Mouse (Mus musculus) C2C12 (cell line): ENCODE measurements around the gene Trp63. TPM values are rescaled to one million over a fixed set of nuclear protein-coding genes. Genes with fewer than 3 reads are reported as not detected.

Experiments
- H3K27me3 ChIP-seq: one replicate; pipeline ENCODE4 v1.6.1; 2011; ENCODE audit not compliant: control insufficient read depth, insufficient read depth, insufficient read length
- H3K36me3 ChIP-seq: one replicate; pipeline ENCODE4 v1.6.1; 2011; ENCODE audit not compliant: control insufficient read depth, insufficient read depth
- H3K4me3 ChIP-seq: one replicate; pipeline ENCODE4 v1.5.1; 2011; ENCODE audit warnings: mild to moderate bottlenecking, control low read depth; ENCODE audit not compliant: poor library complexity, insufficient read depth, severe bottlenecking
- H3K79me2 ChIP-seq: one replicate; pipeline ENCODE4 v1.6.1; 2011; ENCODE audit not compliant: control insufficient read depth, insufficient read depth
- H3K79me3 ChIP-seq: one replicate; pipeline ENCODE4 v1.6.1; 2011; ENCODE audit warnings: low read depth, control low read depth
- H3ac ChIP-seq: one replicate; pipeline ENCODE3; 2011; ENCODE audit warnings: low read depth; ENCODE audit not compliant: control insufficient read depth, insufficient read length
- CEBPB ChIP-seq: IDR thresholded peaks from one replicate; pipeline ENCODE4 v1.6.1; 2011; ENCODE audit warnings: low read depth, mild to moderate bottlenecking, control low read depth, moderate library complexity
- CTCF ChIP-seq: IDR thresholded peaks from one replicate; pipeline ENCODE4 v1.5.1; 2011; ENCODE audit not compliant: control insufficient read depth, insufficient read depth, insufficient read length
- FOSL1 ChIP-seq: IDR thresholded peaks from one replicate; pipeline ENCODE4 v1.8.0; 2011; ENCODE audit warnings: mild to moderate bottlenecking, low read length; ENCODE audit not compliant: poor library complexity, insufficient read depth, severe bottlenecking
- MAX ChIP-seq: IDR thresholded peaks from one replicate; pipeline ENCODE4 v1.6.1; 2011; ENCODE audit warnings: mild to moderate bottlenecking, control low read depth
- MYOD1 ChIP-seq: IDR thresholded peaks from one replicate; pipeline ENCODE4 v1.6.1; 2011; ENCODE audit warnings: low read depth; ENCODE audit not compliant: control insufficient read depth, insufficient read length
- MYOG ChIP-seq: IDR thresholded peaks from one replicate; pipeline ENCODE4 v1.6.1; 2011; ENCODE audit not compliant: control insufficient read depth, insufficient read length; ENCODE audit errors: extremely low read depth
- USF1 ChIP-seq: IDR thresholded peaks from one replicate; pipeline ENCODE4 v1.6.1; 2011; ENCODE audit warnings: low read depth, mild to moderate bottlenecking, control low read depth, moderate library complexity
- polyA plus RNA-seq: library from polyadenylated mRNA; unstranded; fragments of >200 nt; fragmentation: generic; extraction: Trizol; gene quantifications from one replicate; pipeline ENCODE4 v1.2.1, GENCODE M21; 2012; ENCODE audit warnings: missing spikeins

Trp63 gene
- polyA plus RNA-seq, 1 experiment = not detected

DNA sequence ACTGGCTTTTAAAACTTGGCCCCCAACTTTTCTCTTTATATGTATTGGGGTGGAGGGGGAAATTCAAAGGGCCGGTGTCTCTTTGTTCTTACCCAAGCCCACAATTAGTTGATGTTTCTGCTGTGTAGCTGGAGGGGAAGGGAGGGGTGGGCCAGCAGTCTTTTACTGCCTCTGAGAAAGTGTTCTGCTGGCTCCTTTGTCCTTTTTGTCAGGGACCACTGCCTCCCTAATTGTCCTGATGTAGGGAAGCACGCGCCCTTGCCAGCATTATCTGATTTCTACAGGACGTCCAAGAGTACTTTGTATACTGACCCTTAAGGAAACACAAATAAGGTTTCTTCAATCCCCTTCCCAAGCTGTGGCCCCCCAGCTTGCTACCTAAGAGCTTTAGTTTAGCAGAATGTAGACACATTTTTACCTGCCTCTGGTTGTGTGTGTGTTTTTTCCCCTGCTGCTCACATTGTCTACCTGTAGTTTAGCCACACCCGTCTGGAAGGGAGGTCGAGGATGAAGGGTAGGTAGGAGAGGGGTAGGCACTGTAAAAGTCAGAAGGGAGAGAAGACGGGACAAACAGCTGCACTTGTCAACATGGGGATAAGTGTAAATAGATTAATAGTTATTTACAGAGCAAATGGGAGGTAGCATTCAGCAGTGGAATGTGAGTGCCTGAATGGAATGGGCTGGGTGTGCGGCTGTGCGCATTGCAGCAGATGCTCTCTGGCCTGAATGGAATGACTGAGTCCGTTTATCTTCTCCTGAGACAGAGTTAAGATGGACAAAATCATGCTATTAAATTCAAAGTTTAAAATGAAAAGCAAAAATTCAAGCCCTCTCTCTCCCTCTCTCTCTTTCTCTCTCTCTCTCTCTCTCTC, 134.4 kb downstream of the Trp63 start:
- no peaks in the 10 kb centered on the region for H3K79me3 ChIP-seq
- no peak overlapping the region for H3ac ChIP-seq
- TF ChIP-seq FOSL1 (no peak), MAX (no peak), USF1 (no peak), CTCF (no peak), MYOD1 (no peak), MYOG (no peak), CEBPB (no peak)
- H3K4me3 ChIP-seq = no peak overlapping the region
- no peaks in the 10 kb centered on the region for H3K27me3 ChIP-seq
- no peaks in the 10 kb centered on the region for H3K79me2 ChIP-seq
- H3K36me3 ChIP-seq = no peaks in the 10 kb centered on the region

DNA sequence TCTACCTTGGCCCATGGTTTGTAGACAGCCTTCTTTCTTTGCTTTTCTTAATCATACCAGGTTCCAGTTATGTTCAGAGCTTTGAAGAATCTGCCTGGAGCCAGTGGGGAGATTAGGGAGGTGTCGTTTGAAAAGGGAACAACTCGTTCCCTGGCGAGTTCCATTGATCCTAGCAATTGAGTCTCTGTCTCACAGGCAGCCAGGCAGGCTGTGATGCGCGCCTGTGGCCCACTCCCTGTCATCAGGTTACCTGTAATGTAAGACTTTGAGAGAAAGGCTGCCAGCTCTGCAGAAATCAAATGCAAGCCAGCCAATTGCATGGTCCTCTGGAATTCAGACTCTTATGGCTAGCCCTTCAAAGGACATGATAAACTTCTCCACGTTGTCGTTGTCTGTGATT, 142.5 kb downstream of the Trp63 start:
- Histone ChIP-seq H3K27me3 (no peaks in the 10 kb centered on the region), H3K4me3 (no peak overlapping the region), H3ac (no peak overlapping the region), H3K36me3 (no peaks in the 10 kb centered on the region), H3K79me3 (no peaks in the 10 kb centered on the region), H3K79me2 (no peaks in the 10 kb centered on the region)
- no peak for TF ChIP-seq FOSL1

DNA sequence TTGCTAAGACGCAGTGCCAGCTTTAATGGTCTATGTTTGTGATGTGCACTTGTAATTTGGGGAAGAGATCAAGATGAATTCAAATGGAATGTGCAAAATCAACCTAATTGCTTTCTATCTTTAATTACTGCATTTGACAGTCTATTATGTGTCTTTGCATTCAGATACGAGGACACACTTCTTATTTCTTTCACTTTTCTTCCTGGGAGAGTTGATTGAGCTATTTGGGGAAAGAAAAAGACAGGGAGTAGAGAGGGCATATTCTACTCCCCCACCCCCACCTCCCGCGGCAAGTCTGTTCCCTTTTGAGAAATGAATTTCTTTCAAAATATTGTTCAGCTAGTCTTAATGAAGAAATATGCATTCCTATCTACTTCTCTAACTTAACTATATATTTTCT, 149.0 kb downstream of the Trp63 start:
- Histone ChIP-seq H3ac (no peak overlapping the region), H3K4me3 (no peak overlapping the region), H3K27me3 (no peaks in the 10 kb centered on the region), H3K79me3 (no peaks in the 10 kb centered on the region), H3K36me3 (no peaks in the 10 kb centered on the region), H3K79me2 (no peaks in the 10 kb centered on the region)
- TF ChIP-seq CTCF = no peak
- no peak for TF ChIP-seq FOSL1
- TF ChIP-seq USF1 = no peak
- TF ChIP-seq MYOG = no peak
- TF ChIP-seq CEBPB = no peak
- no peak for TF ChIP-seq MYOD1
- TF ChIP-seq MAX = no peak

DNA sequence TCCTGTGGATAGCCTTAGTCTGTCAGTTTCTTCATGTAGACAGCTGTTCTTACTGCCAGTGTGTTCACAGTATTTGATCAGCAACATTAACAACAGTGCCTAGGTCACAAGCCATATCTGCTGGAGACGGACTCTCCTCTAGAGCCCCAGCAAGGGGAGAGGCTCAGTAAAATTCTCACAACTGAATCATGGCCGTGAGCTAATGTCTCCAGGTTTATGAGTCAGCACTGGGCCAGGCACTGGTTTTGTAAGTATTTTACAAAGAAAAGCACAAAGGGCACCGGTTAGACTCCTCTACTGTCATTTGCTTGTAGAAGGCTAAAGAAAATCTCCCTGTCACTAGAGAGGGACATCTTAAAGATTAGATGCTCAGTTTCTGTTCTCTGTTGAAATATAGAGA, 151.7 kb downstream of the Trp63 start:
- Histone ChIP-seq H3K79me2 (no peaks in the 10 kb centered on the region), H3ac (no peak overlapping the region), H3K36me3 (no peaks in the 10 kb centered on the region), H3K27me3 (no peaks in the 10 kb centered on the region), H3K79me3 (no peaks in the 10 kb centered on the region), H3K4me3 (no peak overlapping the region)
- TF ChIP-seq USF1 (no peak), MYOG (no peak), MYOD1 (no peak), FOSL1 (no peak), MAX (no peak), CTCF (no peak), CEBPB (no peak)

DNA sequence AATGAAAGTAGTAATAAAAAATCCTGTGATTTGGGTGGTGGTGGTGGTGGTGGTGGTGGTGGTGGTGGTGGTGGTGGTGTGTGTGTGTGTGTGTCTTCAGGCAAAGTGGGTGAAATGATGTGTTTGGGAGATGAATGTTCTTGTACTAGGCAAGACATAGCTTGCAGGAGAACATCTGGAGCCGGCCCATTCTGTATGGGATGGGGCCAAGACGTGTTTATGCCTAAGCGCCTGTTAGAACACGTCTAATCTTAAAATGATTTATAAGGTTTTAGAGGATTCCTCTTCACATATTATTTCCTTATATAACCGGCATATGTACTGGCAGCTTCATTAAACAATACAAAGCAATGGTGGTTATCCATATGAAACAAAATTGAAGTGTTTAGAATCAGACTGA, 152.2 kb downstream of the Trp63 start:
- Histone ChIP-seq H3K4me3 (no peak overlapping the region), H3K27me3 (no peaks in the 10 kb centered on the region), H3ac (no peak overlapping the region), H3K36me3 (no peaks in the 10 kb centered on the region), H3K79me3 (no peaks in the 10 kb centered on the region), H3K79me2 (no peaks in the 10 kb centered on the region)
- no peak for TF ChIP-seq MYOD1
- TF ChIP-seq CEBPB = no peak
- TF ChIP-seq USF1 = no peak
- no peak for TF ChIP-seq MYOG
- TF ChIP-seq CTCF = no peak
- no peak for TF ChIP-seq MAX
- no peak for TF ChIP-seq FOSL1

DNA sequence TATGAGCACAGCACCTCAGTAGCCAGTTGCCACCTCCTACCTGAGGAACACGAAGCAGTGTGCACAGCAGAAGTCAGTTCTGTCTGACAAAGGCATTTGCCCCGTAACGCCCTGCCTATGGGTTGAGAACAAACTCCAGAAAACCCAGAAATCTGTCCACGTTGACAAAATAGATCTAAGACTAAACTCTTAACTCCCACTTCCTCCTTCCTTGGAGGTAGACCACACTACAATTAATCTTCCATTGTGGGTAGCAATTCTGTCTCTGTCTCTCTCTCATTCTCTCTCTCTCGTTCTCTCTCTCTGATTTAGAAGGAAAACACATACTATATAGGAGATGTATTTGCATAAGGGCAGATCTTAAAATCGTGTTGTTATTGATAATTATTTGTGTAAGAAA, 159.4 kb downstream of the Trp63 start:
- TF ChIP-seq USF1 (no peak), FOSL1 (no peak), CTCF (no peak)
- H3K36me3 ChIP-seq = no peaks in the 10 kb centered on the region
- H3K79me3 ChIP-seq = no peaks in the 10 kb centered on the region
- no peaks in the 10 kb centered on the region for H3K79me2 ChIP-seq
- H3K4me3 ChIP-seq = no peak overlapping the region
- H3ac ChIP-seq = no peak overlapping the region
- no peaks in the 10 kb centered on the region for H3K27me3 ChIP-seq
